Mouse (Mus musculus): ENCODE data around the gene Gabrb1. TPM values are rescaled to one million over a fixed set of nuclear protein-coding genes. Genes with fewer than 3 reads are reported as not detected.

Gabrb1 gene
- polyA plus RNA-seq, 1 experiment from 2014 or later: 32.2 TPM

GRCm38 (mm10) chr5:72191932-72192331 is 534.0 kb downstream of the Gabrb1 start:
- no peaks in the 10 kb centered on the region for H3K9me3 ChIP-seq (ENCODE audit: control insufficient read depth, low read length)
- no peaks in the 10 kb centered on the region for H3K36me3 ChIP-seq (ENCODE audit: control insufficient read depth, insufficient read depth, low read length)
- H3K9ac ChIP-seq (replicated peaks; ENCODE audit: low read depth, low read length): no peak overlapping the region
- H3K27me3 ChIP-seq (ENCODE audit: control insufficient read depth, insufficient read depth, low read length): no peaks in the 10 kb centered on the region
- no peak for ATAC-seq (ENCODE audit: low read depth)
- no peak overlapping the region for H3K27ac ChIP-seq (ENCODE audit: low read depth, low read length)
- H3K4me1 ChIP-seq (ENCODE audit: control insufficient read depth, insufficient read depth, low read length): no peaks in the 10 kb centered on the region
- H3K4me2 ChIP-seq (ENCODE audit: low read depth, low read length): no peak overlapping the region
- WGBS: 88% methylated on average over 5 of the region's 5 CpGs
- no peak overlapping the region for H3K4me3 ChIP-seq (ENCODE audit: low read depth, low read length)

- Histone ChIP-seq H3K4me1 (ENCODE audit: control insufficient read depth, insufficient read depth, low read length) (no peaks in the 10 kb centered on the region), H3K36me3 (ENCODE audit: control insufficient read depth, insufficient read depth, low read length) (no peaks in the 10 kb centered on the region), H3K4me2 (ENCODE audit: low read depth, low read length) (no peak overlapping the region), H3K27me3 (ENCODE audit: control insufficient read depth, insufficient read depth, low read length) (no peaks in the 10 kb centered on the region), H3K9ac (replicated peaks; ENCODE audit: low read depth, low read length) (no peak overlapping the region), H3K9me3 (ENCODE audit: control insufficient read depth, low read length) (no peaks in the 10 kb centered on the region), H3K4me3 (ENCODE audit: low read depth, low read length) (no peak overlapping the region), H3K27ac (ENCODE audit: low read depth, low read length) (no peak overlapping the region)
- WGBS: 95% methylated on average over 1 of the region's 1 CpGs
- no peak for ATAC-seq (ENCODE audit: low read depth)
These were observed 537.5 kb downstream of the Gabrb1 start for GRCm38 (mm10) chr5:72195442-72195841.

Other genes with a start within 250 kb of the Gabrb1 start
- gene Cox7b2, start 109.9 kb upstream of the Gabrb1 start, polyA plus RNA-seq (2014; fragmentation: Nextera tagmentation; extraction: Ambion mirVana): 0.55 TPM in 1 of 2 replicates, not detected in the other
- gene Gabra4, start 195 bp downstream of the Gabrb1 start, polyA plus RNA-seq (2014; fragmentation: Nextera tagmentation; extraction: Ambion mirVana): 12.5 and 20.5 TPM in 2 replicates

All from neural tube, embryonic 14.5 days (tissue).